Mouse (Mus musculus) brown adipose tissue, adult 24 weeks (tissue): ENCODE measurements around the gene Cracr2a. TPM values are rescaled to one million over a fixed set of nuclear protein-coding genes. Genes with fewer than 3 reads are reported as not detected.

Source experiments
- H3K27ac ChIP-seq: fragments of 200-500 bp; replicated peaks from 2 replicates; pipeline ENCODE4 v1.5.1; 2012; ENCODE audit warnings: low read depth, mild to moderate bottlenecking, low read length
- H3K4me1 ChIP-seq: fragments of 200-500 bp; 2 replicates; pipeline ENCODE4 v1.6.1; 2012; ENCODE audit warnings: low read length, mixed read lengths; ENCODE audit not compliant: control insufficient read depth, insufficient read depth, insufficient read length
- H3K4me3 ChIP-seq: fragments of 200-500 bp; 2 replicates; pipeline ENCODE4 v1.5.1; 2012; ENCODE audit warnings: low read depth, mild to moderate bottlenecking, low read length, moderate library complexity; ENCODE audit not compliant: insufficient read depth
- polyA plus RNA-seq: library from polyadenylated mRNA; stranded (reverse); fragments of >200 nt; gene quantifications from 2 replicates; pipeline ENCODE4 v1.2.4, GENCODE M21; 2012; ENCODE audit not compliant: missing spikeins, insufficient read depth, insufficient read length

The Cracr2a gene
- polyA plus RNA-seq, 1 experiment: 0.16 TPM

- Histone ChIP-seq H3K27ac (no peak overlapping the region), H3K4me1 (no peaks in the 10 kb centered on the region), H3K4me3 (no peak overlapping the region)
Measured at GRCm38 (mm10) chr6:127683561-127683960, 122.4 kb downstream of the Cracr2a start.

- H3K4me1 ChIP-seq: no peaks in the 10 kb centered on the region
- no peak overlapping the region for H3K4me3 ChIP-seq
- no peak overlapping the region for H3K27ac ChIP-seq
Measured at GRCm38 (mm10) chr6:127684981-127685380, 123.8 kb downstream of the Cracr2a start.

GRCm38 (mm10) chr6:127687181-127687860 lies 126.2 kb downstream of the Cracr2a start:
- H3K4me3 ChIP-seq: no peak overlapping the region
- H3K4me1 ChIP-seq: no peaks in the 10 kb centered on the region
- H3K27ac ChIP-seq: no peak overlapping the region

- no peak overlapping the region for H3K27ac ChIP-seq
- no peak overlapping the region for H3K4me3 ChIP-seq
- H3K4me1 ChIP-seq: no peaks in the 10 kb centered on the region
Measured at GRCm38 (mm10) chr6:127692298-127692697, 131.2 kb downstream of the Cracr2a start.

- H3K4me3 ChIP-seq: no peak overlapping the region
- H3K4me1 ChIP-seq: no peaks in the 10 kb centered on the region
- no peak overlapping the region for H3K27ac ChIP-seq
Measured at GRCm38 (mm10) chr6:127693681-127694080, 132.5 kb downstream of the Cracr2a start.

GRCm38 (mm10) chr6:127701036-127701783 lies 140.1 kb downstream of the Cracr2a start:
- no peak overlapping the region for H3K4me3 ChIP-seq
- no peak overlapping the region for H3K27ac ChIP-seq
- no peaks in the 10 kb centered on the region for H3K4me1 ChIP-seq

- Histone ChIP-seq H3K4me1 (no peaks in the 10 kb centered on the region), H3K4me3 (no peak overlapping the region), H3K27ac (no peak overlapping the region)
Measured at GRCm38 (mm10) chr6:127708218-127708628, 147.1 kb downstream of the Cracr2a start.

GRCm38 (mm10) chr6:127714906-127715305 lies 153.8 kb downstream of the Cracr2a start:
- Histone ChIP-seq H3K27ac (no peak overlapping the region), H3K4me3 (no peak overlapping the region), H3K4me1 (no peaks in the 10 kb centered on the region)

GRCm38 (mm10) chr6:127715428-127715827 lies 154.3 kb downstream of the Cracr2a start:
- Histone ChIP-seq H3K4me3 (no peak overlapping the region), H3K27ac (no peak overlapping the region), H3K4me1 (no peaks in the 10 kb centered on the region)

GRCm38 (mm10) chr6:127717239-127718137 lies 156.3 kb downstream of the Cracr2a start:
- Histone ChIP-seq H3K4me1 (no peaks in the 10 kb centered on the region), H3K27ac (no peak overlapping the region), H3K4me3 (no peak overlapping the region)

- Histone ChIP-seq H3K4me3 (no peak overlapping the region), H3K27ac (no peak overlapping the region), H3K4me1 (no peaks in the 10 kb centered on the region)
Measured at GRCm38 (mm10) chr6:127719875-127720274, 158.7 kb downstream of the Cracr2a start.

GRCm38 (mm10) chr6:127723126-127723525 lies 162.0 kb downstream of the Cracr2a start:
- Histone ChIP-seq H3K4me1 (no peaks in the 10 kb centered on the region), H3K4me3 (no peak overlapping the region), H3K27ac (no peak overlapping the region)
